Mouse (Mus musculus) forebrain, postnatal 0 days (tissue): ENCODE data around the gene Thrb. TPM values are rescaled to one million over a fixed set of nuclear protein-coding genes. Genes with fewer than 3 reads are reported as not detected.

Source experiments
- ATAC-seq: fragments of 200-750 bp; cut with Nextera tagmentation; 2 replicates; pipeline ENCODE4 v1.8.0; 2017; ENCODE audit warnings: mild to moderate bottlenecking, moderate library complexity
- DNase-seq: peaks from one replicate; pipeline ENCODE4 v3.0.0-alpha.2; 2015
- H3K27ac ChIP-seq: fragments of 300-500 bp; sonication (generic); 2 replicates; pipeline ENCODE4 v1.5.1; 2014; ENCODE audit warnings: low read depth, mild to moderate bottlenecking, antibody characterized with exemption, low read length, moderate library complexity, mixed read lengths
- H3K27me3 ChIP-seq: fragments of 300-500 bp; sonication (generic); 2 replicates; pipeline ENCODE4 v1.6.1; 2014; ENCODE audit warnings: mild to moderate bottlenecking, low read length, mixed read lengths; ENCODE audit not compliant: insufficient read depth
- H3K36me3 ChIP-seq: fragments of 300-500 bp; sonication (generic); 2 replicates; pipeline ENCODE4 v1.6.1; 2014; ENCODE audit warnings: mild to moderate bottlenecking, moderate library complexity; ENCODE audit not compliant: insufficient read depth
- H3K4me1 ChIP-seq: fragments of 300-500 bp; sonication (generic); 2 replicates; pipeline ENCODE4 v1.6.1; 2014; ENCODE audit warnings: antibody characterized with exemption; ENCODE audit not compliant: insufficient read depth
- H3K4me2 ChIP-seq: fragments of 300-500 bp; sonication (generic); 2 replicates; pipeline ENCODE4 v1.6.1; 2014; ENCODE audit warnings: low read depth, mild to moderate bottlenecking, moderate library complexity
- H3K4me3 ChIP-seq: fragments of 300-500 bp; sonication (generic); 2 replicates; pipeline ENCODE4 v1.5.1; 2014; ENCODE audit warnings: low read depth, low read length, mixed read lengths
- H3K9ac ChIP-seq: fragments of 300-500 bp; sonication (generic); 2 replicates; pipeline ENCODE4 v1.6.1; 2014; ENCODE audit warnings: mild to moderate bottlenecking
- H3K9me3 ChIP-seq: fragments of 300-500 bp; sonication (generic); 2 replicates; pipeline ENCODE4 v1.6.1; 2016; ENCODE audit warnings: low read length
- CTCF ChIP-seq: sonication (generic); IDR thresholded peaks from 2 replicates; pipeline ENCODE4 v1.5.1; 2016; ENCODE audit warnings: antibody characterized with exemption, control low read depth, low read depth
- WGBS: fragments of 180-500 bp; shearing (Covaris S2); extraction: QIAGEN DNeasy Blood & Tissue Kit; methylation state at CpG from one replicate; pipeline ENCODE4 v1.1.7; 2014; 5-methylcytosine and 5-hydroxymethylcytosine counted together
- polyA plus RNA-seq: library from polyadenylated mRNA; unstranded; fragments of >200 nt; fragmentation: Nextera tagmentation; extraction: Ambion mirVana; gene quantifications from 2 replicates; pipeline ENCODE4 v1.2.1, GENCODE M21; 2015
- total RNA-seq: library from RNA; depleted of rRNA; stranded (reverse); fragments of >200 nt; gene quantifications from 2 replicates; pipeline ENCODE4 v1.2.3, GENCODE M21; 2014

The Thrb gene
- total and polyA plus RNA-seq, 2 experiments from 2014 or later: 3.3 to 6.2 TPM

DNA sequence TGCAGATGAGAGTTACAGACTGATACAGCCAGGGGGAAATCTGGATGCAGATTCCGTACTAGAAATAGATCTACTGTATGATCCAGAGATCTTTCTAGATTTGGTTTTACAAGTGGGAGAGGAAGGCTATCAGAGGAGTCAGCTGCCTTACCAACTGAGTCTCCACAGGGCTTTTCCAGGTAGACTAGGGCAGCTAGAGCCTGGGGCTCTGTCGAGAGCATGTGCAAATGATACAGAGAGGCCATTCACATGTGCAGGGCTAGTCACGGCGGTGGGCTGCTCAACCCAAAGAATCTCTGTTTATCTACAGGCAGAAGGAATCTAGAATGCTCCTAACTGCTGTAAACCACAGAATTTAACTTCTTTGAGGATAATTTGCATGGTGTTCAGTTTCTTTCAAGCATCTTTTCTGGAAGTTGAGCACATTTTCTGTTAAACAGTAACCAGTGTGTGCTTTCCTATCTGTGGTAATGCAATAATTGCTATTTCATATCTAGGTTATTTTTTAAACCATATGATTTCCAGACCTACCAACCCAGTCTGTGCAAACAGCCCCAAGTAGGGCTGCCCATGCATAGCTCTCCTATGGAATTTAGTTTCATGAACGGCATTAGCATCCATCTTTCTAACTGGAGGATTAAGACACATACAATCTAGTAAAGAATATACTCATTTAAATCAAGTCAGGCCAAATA lies 185.1 kb downstream of the Thrb start:
- no peaks in the 10 kb centered on the region for H3K4me1 ChIP-seq
- 83% methylated on average over 5 of the region's 5 CpGs for WGBS
- H3K27me3 ChIP-seq: no peaks in the 10 kb centered on the region
- H3K4me2 ChIP-seq: no peak overlapping the region
- no peak overlapping the region for H3K27ac ChIP-seq
- no peak for TF ChIP-seq CTCF
- DNase-seq: no peak
- no peak overlapping the region for H3K4me3 ChIP-seq
- no peaks in the 10 kb centered on the region for H3K9me3 ChIP-seq
- no peak for ATAC-seq
- no peaks in the 10 kb centered on the region for H3K36me3 ChIP-seq
- H3K9ac ChIP-seq: no peak overlapping the region

DNA sequence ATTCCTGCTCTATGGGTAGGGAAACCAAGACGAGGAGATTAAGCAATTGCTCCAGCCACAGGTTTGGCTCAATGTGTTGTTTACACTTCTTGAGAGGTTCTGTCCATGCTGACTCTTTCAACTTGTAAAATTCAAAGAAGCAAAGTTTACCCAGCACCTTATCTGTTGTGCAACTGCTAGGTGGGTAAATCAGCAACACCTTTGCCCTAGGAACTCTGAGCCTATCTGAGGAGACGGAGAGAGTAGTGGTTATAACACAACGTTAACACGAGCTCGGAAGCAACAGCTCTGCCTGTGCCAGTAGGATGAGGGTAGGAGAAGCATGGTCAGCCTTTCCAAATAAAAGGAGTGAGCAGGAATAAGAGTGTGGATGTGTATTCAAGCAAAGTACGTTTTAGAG lies 185.8 kb downstream of the Thrb start:
- Histone ChIP-seq H3K4me1 (no peaks in the 10 kb centered on the region), H3K27ac (no peak overlapping the region), H3K9me3 (no peaks in the 10 kb centered on the region), H3K4me3 (no peak overlapping the region), H3K36me3 (no peaks in the 10 kb centered on the region), H3K27me3 (no peaks in the 10 kb centered on the region), H3K4me2 (no peak overlapping the region), H3K9ac (no peak overlapping the region)
- 76% methylated on average over 6 of the region's 6 CpGs for WGBS
- DNase-seq (no peak), ATAC-seq (no peak)
- TF ChIP-seq CTCF: no peak

DNA sequence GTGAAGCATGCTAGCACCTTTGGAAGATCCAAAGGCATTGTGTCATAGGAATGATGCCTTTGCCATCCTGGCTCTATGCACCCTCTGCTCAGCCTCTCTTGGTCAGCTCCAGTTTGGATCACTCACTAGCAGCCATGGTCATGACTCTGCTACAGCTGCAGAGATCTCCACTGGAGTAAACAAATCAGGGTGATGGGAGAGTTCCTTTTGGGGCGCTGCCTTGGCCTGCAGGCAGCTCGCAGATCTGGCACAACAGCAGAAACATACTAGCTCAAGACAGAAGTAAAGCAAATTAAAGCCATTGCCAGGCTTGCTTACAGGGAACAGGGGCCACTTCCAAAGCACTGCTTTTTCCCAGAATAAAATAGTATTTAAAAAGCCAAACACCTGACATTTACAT lies 186.6 kb downstream of the Thrb start:
- Histone ChIP-seq H3K4me3 (no peak overlapping the region), H3K36me3 (no peaks in the 10 kb centered on the region), H3K9ac (no peak overlapping the region), H3K27ac (no peak overlapping the region), H3K9me3 (no peaks in the 10 kb centered on the region), H3K27me3 (no peaks in the 10 kb centered on the region), H3K4me2 (no peak overlapping the region), H3K4me1 (no peaks in the 10 kb centered on the region)
- no peak for TF ChIP-seq CTCF
- no peak for DNase-seq
- ATAC-seq: no peak
- WGBS: 89% methylated on average over 2 of the region's 2 CpGs

- WGBS: 64% methylated on average over 8 of the region's 8 CpGs
- no peak for TF ChIP-seq CTCF
- no peak for DNase-seq
Measured at GRCm38 (mm10) chr14:17847211-17847610, 187.2 kb downstream of the Thrb start.

GRCm38 (mm10) chr14:17850355-17850754 lies 190.3 kb downstream of the Thrb start:
- Histone ChIP-seq H3K27ac (no peak overlapping the region), H3K9me3 (no peaks in the 10 kb centered on the region), H3K36me3 (no peaks in the 10 kb centered on the region), H3K4me1 (no peaks in the 10 kb centered on the region), H3K4me3 (no peak overlapping the region), H3K27me3 (no peaks in the 10 kb centered on the region), H3K9ac (no peak overlapping the region), H3K4me2 (no peak overlapping the region)
- WGBS: 40% methylated on average over 4 of the region's 4 CpGs
- DNase-seq (no peak), ATAC-seq (no peak)
- no peak for TF ChIP-seq CTCF

More at GRCm38 (mm10) chr14:17847211-17847610, 187.2 kb downstream of the Thrb start:
- Histone ChIP-seq H3K27ac (no peak overlapping the region), H3K4me1 (no peaks in the 10 kb centered on the region), H3K4me2 (no peak overlapping the region), H3K9me3 (no peaks in the 10 kb centered on the region), H3K9ac (no peak overlapping the region), H3K36me3 (no peaks in the 10 kb centered on the region), H3K4me3 (no peak overlapping the region), H3K27me3 (no peaks in the 10 kb centered on the region)
- no peak for ATAC-seq

DNA sequence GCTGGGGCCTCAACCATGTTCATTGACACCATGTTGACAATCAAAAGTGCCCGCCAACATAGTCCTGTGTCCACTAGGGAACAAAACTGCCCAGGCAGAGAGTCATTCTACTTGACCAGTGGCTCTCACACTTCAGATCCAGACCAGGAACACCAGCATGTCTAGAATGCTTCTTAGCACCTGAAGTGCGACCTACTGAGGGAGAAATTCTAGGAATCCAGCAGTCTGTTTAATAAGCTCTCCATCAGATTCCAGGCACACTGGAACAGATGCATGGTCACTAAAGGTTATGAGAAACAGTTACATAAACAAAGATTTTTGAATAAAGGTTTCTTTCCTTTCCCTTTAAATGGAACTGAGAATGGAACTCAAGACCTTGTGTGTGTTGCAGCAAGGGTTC lies 192.2 kb downstream of the Thrb start:
- no peak for ATAC-seq
- H3K4me1 ChIP-seq: no peaks in the 10 kb centered on the region
- H3K9ac ChIP-seq: no peak overlapping the region
- no peaks in the 10 kb centered on the region for H3K9me3 ChIP-seq
- DNase-seq: no peak
- TF ChIP-seq CTCF: no peak
- no peak overlapping the region for H3K4me2 ChIP-seq
- 93% methylated on average over 2 of the region's 2 CpGs for WGBS
- H3K4me3 ChIP-seq: no peak overlapping the region
- no peaks in the 10 kb centered on the region for H3K27me3 ChIP-seq
- H3K36me3 ChIP-seq: no peaks in the 10 kb centered on the region
- H3K27ac ChIP-seq: no peak overlapping the region

- no peak for ATAC-seq
- Histone ChIP-seq H3K4me1 (no peaks in the 10 kb centered on the region), H3K4me2 (no peak overlapping the region), H3K4me3 (no peak overlapping the region), H3K27me3 (no peaks in the 10 kb centered on the region), H3K9ac (no peak overlapping the region), H3K36me3 (no peaks in the 10 kb centered on the region), H3K9me3 (no peaks in the 10 kb centered on the region), H3K27ac (no peak overlapping the region)
- 83% methylated on average over 5 of the region's 5 CpGs for WGBS
- TF ChIP-seq CTCF: no peak
- no peak for DNase-seq
Measured at GRCm38 (mm10) chr14:17859790-17860385, 199.8 kb downstream of the Thrb start.
